Mouse (Mus musculus) E14TG2a.4 (cell line): ENCODE results near the gene Cntnap5a.

Source experiments
- H3K27me3 ChIP-seq: 2 replicates; pipeline ENCODE4 v1.6.1; 2014; ENCODE audit warnings: low read length, control low read depth; ENCODE audit not compliant: insufficient read depth
- H3K36me3 ChIP-seq: 2 replicates; pipeline ENCODE4 v1.6.1; 2014; ENCODE audit warnings: low read length, control low read depth; ENCODE audit not compliant: insufficient read depth
- H3K4me1 ChIP-seq: replicated peaks from 2 replicates; pipeline ENCODE4 v1.6.1; 2014; ENCODE audit warnings: low read depth, low read length, control low read depth
- H3K4me3 ChIP-seq: replicated peaks from 2 replicates; pipeline ENCODE4 v1.5.1; 2014; ENCODE audit warnings: mild to moderate bottlenecking, low read length
- H3K9me3 ChIP-seq: 2 replicates; pipeline ENCODE4 v1.6.1; 2014; ENCODE audit warnings: low read length, control low read depth
- CTCF ChIP-seq: conservative IDR thresholded peaks from 2 replicates; pipeline ENCODE4 v1.5.1; 2014; ENCODE audit warnings: low read length
- NANOG ChIP-seq: IDR thresholded peaks from 2 replicates; pipeline ENCODE4 v1.6.1; 2014; ENCODE audit warnings: borderline replicate concordance, low read length, mixed read lengths
- POU5F1 ChIP-seq: IDR thresholded peaks from 2 replicates; pipeline ENCODE4 v1.6.1; 2014; ENCODE audit warnings: low read length, borderline replicate concordance

The Cntnap5a gene

DNA sequence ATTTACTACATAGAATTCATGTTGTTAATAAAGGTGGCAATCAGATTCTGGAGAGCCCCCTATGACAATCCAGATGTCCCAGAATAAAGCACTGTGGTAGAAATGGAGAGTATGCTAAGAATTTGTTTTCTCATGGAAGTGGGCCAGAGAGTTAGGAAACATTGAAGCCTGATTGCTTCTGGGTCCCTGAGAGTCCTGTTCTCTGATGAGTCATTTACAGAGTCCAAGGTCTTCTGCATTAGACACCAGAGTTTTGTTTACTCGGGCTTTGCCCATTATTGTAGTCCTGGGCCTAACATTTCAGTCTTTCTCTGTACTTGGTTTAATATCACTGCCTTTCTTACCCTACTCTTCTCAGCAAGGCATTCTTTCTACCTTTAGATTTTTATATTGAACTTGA, 305.6 kb downstream of the Cntnap5a start:
- Histone ChIP-seq H3K4me3 (no peak overlapping the region), H3K36me3 (no peaks in the 10 kb centered on the region), H3K27me3 (no peaks in the 10 kb centered on the region), H3K9me3 (no peaks in the 10 kb centered on the region), H3K4me1 (no peaks in the 10 kb centered on the region)
- TF ChIP-seq CTCF (no peak), NANOG (no peak), POU5F1 (no peak)

DNA sequence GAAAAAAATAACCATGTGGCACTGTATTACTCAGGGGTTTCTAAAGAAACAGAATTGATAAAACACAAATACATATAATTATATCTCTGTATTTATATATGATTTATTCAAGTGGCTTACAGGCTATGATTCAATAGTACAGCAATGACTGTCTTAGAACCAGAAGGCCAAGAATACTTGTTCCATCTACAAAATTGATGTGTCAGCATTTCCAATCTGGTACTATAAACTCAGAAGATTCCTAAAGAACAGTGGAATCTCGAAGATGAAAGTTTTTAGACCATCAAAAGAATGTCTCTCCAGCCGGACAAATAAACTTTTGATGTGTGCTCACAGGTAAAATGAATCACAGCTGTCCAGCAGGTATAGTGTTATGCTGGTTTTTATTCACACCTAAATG, 331.2 kb downstream of the Cntnap5a start:
- no peaks in the 10 kb centered on the region for H3K36me3 ChIP-seq
- no peaks in the 10 kb centered on the region for H3K9me3 ChIP-seq
- H3K4me1 ChIP-seq, result no peaks in the 10 kb centered on the region
- no peak for TF ChIP-seq NANOG
- TF ChIP-seq CTCF, result no peak
- no peak for TF ChIP-seq POU5F1
- H3K4me3 ChIP-seq, result no peak overlapping the region
- H3K27me3 ChIP-seq, result no peaks in the 10 kb centered on the region

DNA sequence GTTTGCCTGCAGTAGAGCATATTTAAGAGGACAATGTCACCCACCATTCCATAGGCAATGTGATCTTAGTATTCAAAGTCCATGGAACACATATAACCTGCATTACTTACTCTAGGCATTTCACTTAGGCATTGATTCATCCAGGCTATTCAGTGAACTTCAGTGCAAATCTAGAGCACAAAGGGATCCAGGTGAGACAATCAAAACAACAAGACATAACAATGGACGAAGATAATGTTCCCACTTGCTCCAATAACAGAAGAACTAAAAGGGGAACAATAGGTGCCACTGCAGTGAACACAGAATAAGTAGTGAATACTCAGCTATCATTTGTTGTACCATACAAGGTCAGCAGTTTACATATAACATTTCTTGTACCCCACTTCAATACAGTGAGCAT, 345.1 kb downstream of the Cntnap5a start:
- Histone ChIP-seq H3K4me3 (no peak overlapping the region), H3K27me3 (no peaks in the 10 kb centered on the region), H3K9me3 (peaks cover 8% of the 10 kb centered on the region), H3K36me3 (no peaks in the 10 kb centered on the region), H3K4me1 (no peaks in the 10 kb centered on the region)
- no peak for TF ChIP-seq CTCF
- TF ChIP-seq NANOG, result peak; percentile 95
- no peak for TF ChIP-seq POU5F1

DNA sequence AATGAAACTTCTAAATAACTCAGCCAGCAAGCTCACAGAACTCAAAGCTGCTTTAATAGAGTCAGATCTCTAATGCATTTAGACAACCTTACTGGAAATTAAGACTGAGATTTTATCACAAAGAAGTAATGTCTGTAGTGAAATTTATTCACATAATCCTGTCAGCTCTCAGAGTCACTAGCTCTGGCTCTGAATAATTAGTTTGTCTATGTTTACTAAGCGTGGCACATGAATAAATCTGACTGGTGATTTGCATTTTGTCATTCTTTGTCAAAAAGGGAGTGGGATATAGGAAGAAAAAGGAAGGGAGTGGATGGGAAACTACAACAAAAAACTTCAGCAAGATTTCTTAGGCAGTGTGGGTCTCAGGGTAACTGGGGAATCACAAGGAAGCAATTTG, 351.3 kb downstream of the Cntnap5a start:
- Histone ChIP-seq H3K9me3 (no peaks in the 10 kb centered on the region), H3K4me3 (no peak overlapping the region), H3K27me3 (no peaks in the 10 kb centered on the region), H3K36me3 (no peaks in the 10 kb centered on the region), H3K4me1 (no peaks in the 10 kb centered on the region)
- TF ChIP-seq CTCF (no peak), NANOG (no peak), POU5F1 (no peak)

DNA sequence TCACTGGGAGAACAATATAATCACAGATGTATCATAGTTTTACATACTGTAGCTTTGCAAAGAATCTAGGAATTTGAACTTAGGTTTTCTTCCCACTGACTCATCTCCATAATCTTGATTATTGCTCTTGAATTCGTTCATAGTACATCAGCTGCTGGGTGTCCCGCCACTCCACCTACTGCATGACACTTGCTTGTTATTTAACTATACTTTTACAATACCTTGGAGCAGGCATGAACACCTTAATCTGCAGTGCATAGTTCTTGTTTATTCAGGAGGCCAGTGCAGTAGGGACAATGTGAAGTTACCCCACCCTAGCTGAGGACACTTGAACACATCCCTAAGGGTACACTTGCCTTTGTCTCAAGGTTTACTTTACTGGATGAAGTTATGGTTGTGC, 352.3 kb downstream of the Cntnap5a start:
- TF ChIP-seq CTCF, result no peak
- TF ChIP-seq NANOG, result no peak

DNA sequence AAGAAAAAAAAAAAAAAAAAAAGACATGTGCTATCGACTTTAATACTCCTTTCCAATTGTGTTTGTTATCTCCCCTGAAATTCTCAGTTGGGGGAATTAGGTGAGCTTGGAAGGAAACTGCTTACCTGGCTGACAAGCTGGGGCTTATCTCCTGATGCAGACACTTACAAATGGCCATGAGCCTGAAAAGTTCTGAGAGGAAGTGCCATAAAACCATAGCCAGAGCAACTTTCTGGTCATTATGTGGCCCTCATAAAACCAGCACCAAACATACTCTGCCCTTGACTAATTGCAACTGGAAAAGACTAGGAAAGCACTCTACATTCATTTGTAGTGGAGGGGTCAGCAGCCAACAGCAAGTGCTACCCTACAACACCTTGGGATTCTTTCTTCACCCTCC, 359.5 kb downstream of the Cntnap5a start:
- no peaks in the 10 kb centered on the region for H3K36me3 ChIP-seq
- no peaks in the 10 kb centered on the region for H3K9me3 ChIP-seq
- H3K27me3 ChIP-seq, result no peaks in the 10 kb centered on the region
- H3K4me3 ChIP-seq, result no peak overlapping the region
- H3K4me1 ChIP-seq, result no peaks in the 10 kb centered on the region
- no peak for TF ChIP-seq NANOG
- TF ChIP-seq CTCF, result no peak
- TF ChIP-seq POU5F1, result no peak

More for the DNA sequence above, 352.3 kb downstream of the Cntnap5a start:
- Histone ChIP-seq H3K4me1 (no peaks in the 10 kb centered on the region), H3K36me3 (no peaks in the 10 kb centered on the region), H3K27me3 (no peaks in the 10 kb centered on the region), H3K9me3 (no peaks in the 10 kb centered on the region), H3K4me3 (no peak overlapping the region)

DNA sequence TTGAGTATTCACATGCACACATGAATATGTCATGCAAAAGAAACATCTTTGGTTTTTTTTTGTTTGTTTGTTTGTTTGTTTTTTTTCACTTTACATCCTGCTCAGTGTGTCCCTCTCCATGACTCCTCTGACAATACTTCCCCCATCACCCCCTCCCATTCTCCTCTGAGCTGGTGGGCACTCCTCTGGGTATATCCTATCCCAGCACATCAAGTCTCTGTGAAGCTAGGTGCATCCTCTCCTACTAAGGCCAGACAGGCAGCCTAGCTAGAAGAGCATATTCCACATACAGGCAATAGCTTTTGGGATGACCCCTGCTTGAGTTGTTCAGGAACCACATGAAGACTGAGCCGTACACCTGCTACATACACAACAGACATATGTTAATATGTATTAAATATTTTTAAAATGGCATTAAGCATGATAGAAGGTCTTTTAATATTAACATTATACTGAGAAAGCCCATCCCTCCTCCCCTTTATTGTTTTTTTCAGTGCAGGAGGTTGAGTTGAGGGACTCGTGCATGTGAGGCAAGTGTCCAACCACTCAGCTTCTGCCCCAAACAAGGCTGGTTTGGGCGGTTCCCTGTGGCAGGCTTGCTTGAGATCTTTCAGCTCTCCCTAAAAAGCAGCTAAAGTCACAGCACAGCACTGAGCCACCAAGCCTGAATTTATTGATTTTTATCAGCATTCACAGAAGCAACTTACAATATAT, 422.6 kb downstream of the Cntnap5a start:
- no peak for TF ChIP-seq POU5F1
- TF ChIP-seq NANOG, result no peak
- no peak for TF ChIP-seq CTCF

DNA sequence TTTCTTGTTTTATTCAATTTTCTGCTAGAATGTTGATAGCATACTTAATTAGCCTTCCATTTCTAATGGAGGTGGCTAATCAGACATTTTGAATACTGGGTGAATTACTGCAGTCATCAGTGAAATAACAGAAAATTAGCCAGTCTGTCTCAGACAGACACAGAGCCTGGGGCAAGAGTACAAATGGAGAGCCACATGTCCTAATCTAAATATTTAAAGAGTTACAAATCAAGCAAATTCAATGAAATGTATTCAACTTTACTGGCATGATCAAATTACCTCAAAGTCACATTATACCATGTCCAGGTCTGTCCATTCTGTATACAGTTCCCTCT, 423.1 kb downstream of the Cntnap5a start:
- Histone ChIP-seq H3K27me3 (no peaks in the 10 kb centered on the region), H3K4me3 (no peak overlapping the region), H3K4me1 (no peaks in the 10 kb centered on the region), H3K36me3 (no peaks in the 10 kb centered on the region), H3K9me3 (no peaks in the 10 kb centered on the region)
- TF ChIP-seq POU5F1 (no peak), NANOG (no peak)

More for the DNA sequence above, 422.6 kb downstream of the Cntnap5a start:
- Histone ChIP-seq H3K4me3 (no peak overlapping the region), H3K27me3 (no peaks in the 10 kb centered on the region), H3K36me3 (no peaks in the 10 kb centered on the region), H3K9me3 (no peaks in the 10 kb centered on the region), H3K4me1 (no peaks in the 10 kb centered on the region)

DNA sequence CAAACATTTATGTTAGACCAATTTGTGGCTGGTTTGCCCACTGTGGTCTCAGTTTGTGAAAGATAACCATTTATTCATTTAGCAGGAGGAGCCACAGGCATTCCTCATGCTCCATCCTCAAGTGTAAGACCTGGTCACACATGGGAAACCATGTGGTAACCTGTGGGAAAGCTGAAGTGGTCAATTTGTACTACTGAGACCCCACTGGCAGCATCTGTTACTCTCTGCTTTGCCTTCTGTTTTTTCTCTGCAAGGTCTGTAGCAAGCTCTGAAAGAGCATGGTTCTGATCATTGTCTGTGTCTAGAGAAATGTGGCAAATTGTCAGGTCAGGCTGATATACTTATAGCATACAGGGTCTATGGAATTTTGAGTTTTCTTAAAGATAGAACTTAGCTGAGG, 423.8 kb downstream of the Cntnap5a start:
- Histone ChIP-seq H3K4me3 (no peak overlapping the region), H3K27me3 (no peaks in the 10 kb centered on the region), H3K9me3 (no peaks in the 10 kb centered on the region), H3K36me3 (no peaks in the 10 kb centered on the region), H3K4me1 (no peaks in the 10 kb centered on the region)
- TF ChIP-seq CTCF, result no peak
- TF ChIP-seq POU5F1, result no peak
- no peak for TF ChIP-seq NANOG
